Comparison of ENCODE assay signal across 10 mouse cellular contexts in the genomic region with DNA sequence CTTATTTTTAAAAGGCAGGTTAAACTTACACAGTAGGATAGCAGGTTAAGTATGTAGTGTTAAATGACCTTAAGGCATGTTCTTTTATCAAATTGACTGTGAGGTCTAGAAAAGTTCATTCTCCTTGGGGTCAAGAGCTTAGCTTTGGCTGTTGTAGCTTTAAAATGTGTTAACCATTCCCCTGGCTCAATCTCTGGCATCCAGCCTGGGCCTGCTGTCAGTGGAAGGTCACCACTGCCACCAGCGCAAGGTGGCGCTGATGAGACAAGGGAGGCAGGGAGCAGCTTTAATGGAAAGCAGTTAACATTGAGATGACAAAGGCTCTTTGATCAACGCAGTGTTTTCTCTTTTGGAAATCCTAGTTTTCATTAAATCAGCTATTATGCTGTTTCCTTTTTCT. TPM values are rescaled to one million over a fixed set of nuclear protein-coding genes. Genes with fewer than 3 reads are reported as not detected.
DNase-seq lines count a peak whose midpoint lies in the region; ATAC-seq and TF ChIP-seq lines count a peak whose summit lies in the region.
"Had no signal": no experiment of that assay in that cellular context is flagged by ENCODE, and none has a peak within 500 bp of the region (broad histone marks: within the 10 kb centered on the region; RNA-seq: fewer than 3 reads in every experiment).

No protein-coding gene starts in this region.

- no peaks in the 10 kb centered on the region for H3K4me1 ChIP-seq in embryonic fibroblast, embryonic 13.5 days (ENCODE audit: control insufficient read depth, insufficient read depth, low read length)
- peaks cover 5% of the 10 kb centered on the region for H3K4me1 ChIP-seq in lung, adult 2 months (ENCODE audit: control insufficient read depth, insufficient read depth, low read length)
- peaks cover 5% of the 10 kb centered on the region; the same call in 1 of the 2 replicates for H3K4me1 ChIP-seq in hindbrain, embryonic 14.5 days (replicated peaks; ENCODE audit: control insufficient read depth, insufficient read depth, low read length)
- H3K4me1 ChIP-seq in hindbrain, embryonic 10.5 days (replicated peaks), result peaks cover 9% of the 10 kb centered on the region
- H3K4me1 ChIP-seq: embryonic facial prominence, embryonic 12.5 days had no signal

- TF ChIP-seq CTCF in embryonic fibroblast, embryonic 13.5 days (IDR thresholded peaks at IDR 0.05; ENCODE audit: borderline replicate concordance, insufficient read depth, low read length), result peak; percentile 33; the same call in 1 of the 2 replicates
- peak; percentile 69 for TF ChIP-seq CTCF in lung, adult 2 months (IDR thresholded peaks at IDR 0.05; ENCODE audit: insufficient read depth, low read length)

- intact Hi-C loops in heart, postnatal 25 days (cut with DNase I), result no loop called here

- TF ChIP-seq POLR2A in embryonic fibroblast, embryonic 13.5 days (IDR thresholded peaks at IDR 0.05; ENCODE audit: low read depth, low read length), result no peak
- TF ChIP-seq POLR2A in lung, adult 2 months (IDR thresholded peaks at IDR 0.05; ENCODE audit: borderline replicate concordance, extremely low read depth, low read depth, low read length), result no peak

- H3K27me3 ChIP-seq in hindbrain, embryonic 14.5 days (ENCODE audit: control insufficient read depth, insufficient read depth, low read length), result no peaks in the 10 kb centered on the region
- no peaks in the 10 kb centered on the region for H3K27me3 ChIP-seq in hindbrain, embryonic 10.5 days (ENCODE audit: insufficient read depth, poor library complexity, severe bottlenecking)
- H3K27me3 ChIP-seq: embryonic facial prominence, embryonic 12.5 days; midbrain, embryonic 12.5 days had no signal

- no peak overlapping the region for H3K4me2 ChIP-seq in hindbrain, embryonic 14.5 days (replicated peaks)
- H3K4me2 ChIP-seq: embryonic facial prominence, embryonic 12.5 days; midbrain, embryonic 12.5 days had no signal

- no peak for ATAC-seq in hindbrain, embryonic 14.5 days (ENCODE audit: low FRiP score)

- no peak overlapping the region for H3K9ac ChIP-seq in hindbrain, embryonic 14.5 days
- H3K9ac ChIP-seq: embryonic facial prominence, embryonic 12.5 days; midbrain, embryonic 12.5 days had no signal

- H3K4me3 ChIP-seq in embryonic fibroblast, embryonic 13.5 days (ENCODE audit: insufficient read depth, low read length), result no peak overlapping the region
- no peak overlapping the region for H3K4me3 ChIP-seq in lung, adult 2 months (replicated peaks; ENCODE audit: extremely low read depth, low read depth, low read length)
- no peak overlapping the region for H3K4me3 ChIP-seq in hindbrain, embryonic 14.5 days (replicated peaks; ENCODE audit: low read length)
- no peak overlapping the region for H3K4me3 ChIP-seq in hindbrain, embryonic 10.5 days
- H3K4me3 ChIP-seq: embryonic facial prominence, embryonic 12.5 days; midbrain, embryonic 12.5 days had no signal

- H3K27ac ChIP-seq in embryonic fibroblast, embryonic 13.5 days (ENCODE audit: insufficient read depth, low read length), result no peak overlapping the region
- H3K27ac ChIP-seq in hindbrain, embryonic 14.5 days, result no peak overlapping the region
- no peak overlapping the region for H3K27ac ChIP-seq in hindbrain, embryonic 10.5 days
- H3K27ac ChIP-seq: embryonic facial prominence, embryonic 12.5 days; midbrain, embryonic 12.5 days had no signal

- H3K36me3 ChIP-seq in hindbrain, embryonic 14.5 days (replicated peaks; ENCODE audit: control insufficient read depth, insufficient read depth), result peaks cover 2% of the 10 kb centered on the region; the same call in 1 of the 2 replicates
- peaks cover 8% of the 10 kb centered on the region for H3K36me3 ChIP-seq in hindbrain, embryonic 10.5 days

- DNase-seq in heart, adult 8-10 months (ENCODE audit: low spot score), result peak; percentile 52
- DNase-seq in heart, postnatal 25 days (ENCODE audit: low spot score), result no peak
- DNase-seq in ES-CJ7 (ENCODE audit: low read depth, low spot score), result peak; percentile 34
- peak; percentile 34 for DNase-seq in lung, adult 2 months
- no peak for DNase-seq in T-cell, adult 2 months (ENCODE audit: low spot score)
- no peak for DNase-seq in hindbrain, embryonic 14.5 days (ENCODE audit: low spot score)
- DNase-seq in hindbrain, embryonic 10.5 days (ENCODE audit: low spot score), result no peak

- H3K9me3 ChIP-seq in hindbrain, embryonic 14.5 days (ENCODE audit: control insufficient read depth, low read length), result no peaks in the 10 kb centered on the region
- no peaks in the 10 kb centered on the region for H3K9me3 ChIP-seq in hindbrain, embryonic 10.5 days
- H3K9me3 ChIP-seq: embryonic facial prominence, embryonic 12.5 days; midbrain, embryonic 12.5 days had no signal

- WGBS in lung, adult 2 months, result 51% methylated on average over 3 of the region's 3 CpGs
- 78% methylated on average over 3 of the region's 3 CpGs for WGBS in hindbrain, embryonic 14.5 days
- 69% methylated on average over 3 of the region's 3 CpGs for WGBS in hindbrain, embryonic 10.5 days

RNA-seq across cellular contexts. Expression of gene Oma1, which starts 13.4 kb away (rescaled TPM):
- total RNA-seq in heart, adult 8-10 months (2022), result 10 to 100 TPM; 40.4 to 47.1 (median 43.0) TPM
- total RNA-seq in heart, postnatal 25 days (2021), result 10 to 100 TPM; 29.2 to 38.2 TPM
- polyA plus RNA-seq in embryonic fibroblast, embryonic 13.5 days (2011; ENCODE audit: insufficient read length, low read depth, missing spikeins), result 15.4 and 17.1 TPM in 2 replicates
- 9.1 and 12.2 TPM in 2 replicates for polyA plus RNA-seq in lung, adult 2 months (2012; rRNA removed)
- polyA plus RNA-seq in hindbrain, embryonic 14.5 days (2014; fragmentation: Nextera tagmentation; extraction: Ambion mirVana), result 8.7 and 10.5 TPM in 2 replicates
- polyA plus RNA-seq in hindbrain, embryonic 10.5 days (2016; fragmentation: Nextera tagmentation; extraction: Ambion mirVana), result 14.0 and 16.8 TPM in 2 replicates

RNA-seq across cellular contexts. Expression of gene 4921539E11Rik, which starts 36.3 kb away (rescaled TPM):
- not detected for total RNA-seq in heart, adult 8-10 months (2022)
- not detected for total RNA-seq in heart, postnatal 25 days (2021)
- polyA plus RNA-seq in embryonic fibroblast, embryonic 13.5 days (2011; ENCODE audit: insufficient read length, low read depth, missing spikeins), result not detected in 2 replicates
- not detected in 2 replicates for polyA plus RNA-seq in lung, adult 2 months (2012; rRNA removed)
- polyA plus RNA-seq in hindbrain, embryonic 14.5 days (2014; fragmentation: Nextera tagmentation; extraction: Ambion mirVana), result not detected in 2 replicates
- polyA plus RNA-seq in hindbrain, embryonic 10.5 days (2016; fragmentation: Nextera tagmentation; extraction: Ambion mirVana), result not detected in 2 replicates
- polyA plus RNA-seq: embryonic facial prominence, embryonic 12.5 days; midbrain, embryonic 12.5 days had no signal

Comparison
In these comparisons a context has a peak if more than half of its experiments do, and no peak if none do; other contexts are left out.
1. DNase-seq: peak in heart, adult 8-10 months (single experiment), ES-CJ7 (single experiment) and lung, adult 2 months (single experiment); none in heart, postnatal 25 days (single experiment), T-cell, adult 2 months (single experiment), hindbrain, embryonic 14.5 days (single experiment) and hindbrain, embryonic 10.5 days (single experiment).